Mouse (Mus musculus): ENCODE data around the gene Ciz1.

DNA sequence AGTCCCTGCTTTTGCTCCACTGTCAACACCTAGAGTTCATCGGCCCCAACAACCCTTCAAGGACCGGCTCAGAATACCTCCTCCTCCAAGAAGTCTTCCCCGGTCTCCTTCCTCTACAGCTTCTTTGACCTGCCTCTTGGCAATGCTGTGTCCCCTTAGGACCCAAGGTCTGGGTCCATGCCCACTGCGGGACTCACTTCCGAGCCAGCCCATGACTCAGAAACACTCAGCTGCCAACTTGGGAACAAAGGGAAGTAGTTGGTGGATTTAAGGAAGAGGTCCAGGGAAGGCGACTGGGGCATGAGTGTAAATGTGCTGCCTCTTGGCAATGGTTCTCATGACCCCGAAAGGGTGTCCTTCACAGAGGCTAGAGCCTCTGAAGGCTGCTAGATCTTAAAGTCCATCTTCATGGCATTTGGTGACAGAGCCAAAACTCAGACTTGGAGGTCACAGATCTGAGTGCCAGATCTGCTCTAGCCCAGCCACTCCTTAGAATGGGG lies 27.9 kb downstream of the Ciz1 start:
- TF ChIP-seq CTCF (IDR thresholded peaks at IDR 0.05; ENCODE audit: extremely low read depth, insufficient read depth, low read length) = no peak
- no peak for TF ChIP-seq POLR2A (IDR thresholded peaks at IDR 0.05; ENCODE audit: extremely low read depth, insufficient read depth, low read length)
